Mouse (Mus musculus) lung, postnatal 0 days (tissue): ENCODE measurements around the gene Eif3a.

Experiments used
- CTCF ChIP-seq: IDR thresholded peaks from 2 replicates; pipeline ENCODE4 v1.5.1; 2016; ENCODE audit warnings: antibody characterized with exemption, mild to moderate bottlenecking
- EP300 ChIP-seq: IDR thresholded peaks from 2 replicates; pipeline ENCODE4 v1.6.1; 2016; ENCODE audit warnings: antibody characterized with exemption, mild to moderate bottlenecking, control low read depth

DNA sequence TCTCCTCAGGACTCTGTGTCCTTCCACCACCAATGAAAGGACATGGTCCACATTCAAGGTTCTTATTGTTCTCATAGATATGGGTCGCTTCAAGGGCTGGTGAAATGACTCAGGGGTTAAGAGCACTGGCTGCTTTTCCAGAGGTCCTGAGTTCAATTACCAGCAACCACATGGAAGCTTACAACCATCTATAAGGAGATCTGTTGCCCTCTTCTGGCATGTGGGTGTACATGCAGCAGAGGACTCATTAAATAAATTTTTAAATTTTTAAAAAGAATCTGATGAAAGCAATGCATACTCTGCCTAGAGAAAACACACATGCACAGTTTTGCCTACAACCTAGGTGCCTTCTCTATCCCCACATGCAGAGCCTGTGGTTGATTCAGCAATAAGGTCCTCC lies 49.9 kb downstream of the Eif3a start:
- no peak for TF ChIP-seq CTCF
- no peak for TF ChIP-seq EP300
